Mouse (Mus musculus): ENCODE data around the gene Gm4567. TPM values are rescaled to one million over a fixed set of nuclear protein-coding genes. Genes with fewer than 3 reads are reported as not detected.
"Not testable (repeated sequence)": the region's sequence is repeated elsewhere in the genome, so short reads cannot be mapped to it uniquely, and the experiment has no call there.

Gene Gm4567
- total RNA-seq (2014; fragmentation: Nextera tagmentation), result not detected in 2 replicates
- not detected in 2 replicates for total RNA-seq (2017)

GRCm38 (mm10) chr7:22719610-22720009 is at the start of gene Gm4567:
Gene Gm4567 (minus strand): TSS chr7:22719710.
- ATAC-seq (replicated peaks; ENCODE audit: poor library complexity, severe bottlenecking), result not testable (repeated sequence)

- not testable (repeated sequence) for ATAC-seq (replicated peaks; ENCODE audit: poor library complexity, severe bottlenecking)
These were observed 41.9 kb upstream of the Gm4567 start, which contains the start of gene Vmn1r157 for GRCm38 (mm10) chr7:22761397-22761796. Gene Vmn1r157 (plus strand): TSS chr7:22761697.

GRCm38 (mm10) chr7:22692217-22692616 is 27.3 kb downstream of the Gm4567 start, which contains the start of gene Gm8693:
Gene Gm8693 (minus strand): TSS chr7:22692317.
- ATAC-seq (replicated peaks; ENCODE audit: poor library complexity, severe bottlenecking), result not testable (repeated sequence)

Other genes with a start within 250 kb of the Gm4567 start
- not detected in 2 replicates for gene Vmn1r151, start 220.0 kb downstream of the Gm4567 start, total RNA-seq (2014; fragmentation: Nextera tagmentation)
- gene Vmn1r151, start 220.0 kb downstream of the Gm4567 start, total RNA-seq (2017), result not detected in 2 replicates
- not detected in 2 replicates for gene Vmn1r152, start 196.7 kb downstream of the Gm4567 start, total RNA-seq (2014; fragmentation: Nextera tagmentation)
- gene Vmn1r152, start 196.7 kb downstream of the Gm4567 start, total RNA-seq (2017), result not detected in 2 replicates
- gene Gm8677, start 184.8 kb downstream of the Gm4567 start, total RNA-seq (2014; fragmentation: Nextera tagmentation), result not detected in 2 replicates
- not detected in 2 replicates for gene Gm8677, start 184.8 kb downstream of the Gm4567 start, total RNA-seq (2017)
- not detected in 2 replicates for gene Gm4201, start 154.4 kb downstream of the Gm4567 start, total RNA-seq (2014; fragmentation: Nextera tagmentation)
- gene Gm4201, start 154.4 kb downstream of the Gm4567 start, total RNA-seq (2017), result not detected in 2 replicates
- gene Gm4565, start 131.6 kb downstream of the Gm4567 start, total RNA-seq (2014; fragmentation: Nextera tagmentation), result not detected in 2 replicates
- not detected in 2 replicates for gene Gm4565, start 131.6 kb downstream of the Gm4567 start, total RNA-seq (2017)
- not detected in 2 replicates for gene Vmn1r155, start 61.7 kb downstream of the Gm4567 start, total RNA-seq (2014; fragmentation: Nextera tagmentation)
- not detected in 2 replicates for gene Vmn1r155, start 61.7 kb downstream of the Gm4567 start, total RNA-seq (2017)
- gene Gm8693, start 27.4 kb downstream of the Gm4567 start, total RNA-seq (2014; fragmentation: Nextera tagmentation), result not detected in 2 replicates
- gene Gm8693, start 27.4 kb downstream of the Gm4567 start, total RNA-seq (2017), result not detected in 2 replicates
- not detected in 2 replicates for gene Vmn1r157, start 42.0 kb upstream of the Gm4567 start, total RNA-seq (2014; fragmentation: Nextera tagmentation)
- gene Vmn1r157, start 42.0 kb upstream of the Gm4567 start, total RNA-seq (2017), result not detected in 2 replicates
- not detected in 2 replicates for gene Vmn1r158, start 71.1 kb upstream of the Gm4567 start, total RNA-seq (2014; fragmentation: Nextera tagmentation)
- gene Vmn1r158, start 71.1 kb upstream of the Gm4567 start, total RNA-seq (2017), result not detected in 2 replicates
- gene Vmn1r159, start 123.9 kb upstream of the Gm4567 start, total RNA-seq (2014; fragmentation: Nextera tagmentation), result not detected in 2 replicates
- gene Vmn1r159, start 123.9 kb upstream of the Gm4567 start, total RNA-seq (2017), result not detected in 2 replicates
- not detected in 2 replicates for gene Vmn1r160, start 151.5 kb upstream of the Gm4567 start, total RNA-seq (2014; fragmentation: Nextera tagmentation)
- not detected in 2 replicates for gene Vmn1r160, start 151.5 kb upstream of the Gm4567 start, total RNA-seq (2017)